Mouse (Mus musculus) testis, adult 2 months (tissue): ENCODE measurements around the gene Galnt3. TPM values are rescaled to one million over a fixed set of nuclear protein-coding genes. Genes with fewer than 3 reads are reported as not detected.
A peak's percentile ranks its signal among the peaks of the same experiment; 100 is the strongest.

ENCODE experiments used
- H3K27ac ChIP-seq: fragments of 200-500 bp; 2 replicates; pipeline ENCODE4 v1.5.1; 2012; ENCODE audit warnings: low read depth, low read length; ENCODE audit not compliant: control insufficient read depth, insufficient read depth
- H3K27me3 ChIP-seq: fragments of 200-500 bp; 2 replicates; pipeline ENCODE4 v1.6.1; 2012; ENCODE audit warnings: mild to moderate bottlenecking, low read length, moderate library complexity; ENCODE audit not compliant: control insufficient read depth, insufficient read depth
- H3K36me3 ChIP-seq: fragments of 200-500 bp; 2 replicates; pipeline ENCODE4 v1.6.1; 2012; ENCODE audit warnings: mild to moderate bottlenecking, low read length; ENCODE audit not compliant: control insufficient read depth, insufficient read depth
- H3K4me1 ChIP-seq: fragments of 200-500 bp; 2 replicates; pipeline ENCODE4 v1.6.1; 2012; ENCODE audit warnings: low read length; ENCODE audit not compliant: control insufficient read depth, insufficient read depth
- H3K4me3 ChIP-seq: fragments of 200-500 bp; 2 replicates; pipeline ENCODE4 v1.5.1; 2012; ENCODE audit warnings: low read depth, mild to moderate bottlenecking, low read length, moderate library complexity, mixed read lengths; ENCODE audit not compliant: control insufficient read depth
- CTCF ChIP-seq: fragments of 200-500 bp; IDR thresholded peaks from 2 replicates; pipeline ENCODE4 v1.5.1; 2012; ENCODE audit warnings: low read depth, mild to moderate bottlenecking, inconsistent platforms, low read length, moderate library complexity; ENCODE audit not compliant: control insufficient read depth, insufficient read depth, insufficient replicate concordance
- POLR2A ChIP-seq: fragments of 200-500 bp; IDR thresholded peaks from 2 replicates; pipeline ENCODE4 v1.6.1; 2012; ENCODE audit warnings: low read depth, mild to moderate bottlenecking, inconsistent platforms, low read length, moderate library complexity; ENCODE audit not compliant: control insufficient read depth
- polyA plus RNA-seq: library from polyadenylated mRNA; depleted of rRNA; stranded (reverse); fragments of >200 nt; gene quantifications from 2 replicates; pipeline ENCODE4 v1.2.3, GENCODE M21; 2012; rRNA removed

The Galnt3 gene
- polyA plus RNA-seq: 76.2 and 83.9 TPM in 2 replicates

GRCm38 (mm10) chr2:66124591-66125271, at the start of gene Galnt3:
TSS of gene Galnt3 (minus strand) at chr2:66124994.
- Histone ChIP-seq H3K36me3 (no peaks in the 10 kb centered on the region), H3K4me3 (peak within 1 kb of the TSS; percentile 92), H3K27ac (no peak within 1 kb of the TSS; the same call in 1 of the 2 replicates), H3K4me1 (peaks cover 12% of the 10 kb centered on the region), H3K27me3 (no peaks in the 10 kb centered on the region)
- TF ChIP-seq CTCF (no peak), POLR2A (no peak; the same call in 1 of the 2 replicates)

GRCm38 (mm10) chr2:66173134-66173533, 48.3 kb upstream of the Galnt3 start:
- H3K4me3 ChIP-seq: no peak overlapping the region
- no peaks in the 10 kb centered on the region for H3K36me3 ChIP-seq
- TF ChIP-seq POLR2A (no peak), CTCF (no peak)
- H3K27ac ChIP-seq: no peak overlapping the region
- peaks cover 2% of the 10 kb centered on the region; the same call in 1 of the 2 replicates for H3K4me1 ChIP-seq
- no peaks in the 10 kb centered on the region for H3K27me3 ChIP-seq

DNA sequence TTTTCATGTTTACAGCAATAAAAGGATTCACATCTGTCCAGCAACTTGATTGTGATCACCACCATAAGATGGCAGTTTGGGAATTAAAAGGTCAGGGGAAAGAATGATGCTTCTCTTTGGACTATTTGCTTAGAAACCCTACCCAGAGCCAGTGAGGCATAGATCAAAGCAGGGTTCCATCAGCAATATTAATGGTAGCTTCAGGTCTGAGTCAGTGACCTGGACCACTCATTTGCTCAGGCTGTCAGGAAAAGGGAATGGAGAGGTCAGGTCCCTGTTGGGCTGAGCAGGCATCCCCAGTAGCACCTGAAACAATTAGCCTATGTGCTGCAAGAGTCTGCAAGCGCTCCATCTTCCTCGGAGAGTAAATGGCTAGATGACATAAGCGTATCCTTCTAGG, 46.8 kb upstream of the Galnt3 start:
- peaks cover 2% of the 10 kb centered on the region; the same call in 1 of the 2 replicates for H3K4me1 ChIP-seq
- no peak overlapping the region for H3K4me3 ChIP-seq
- TF ChIP-seq CTCF (no peak), POLR2A (no peak)
- no peaks in the 10 kb centered on the region for H3K27me3 ChIP-seq
- no peak overlapping the region for H3K27ac ChIP-seq
- no peaks in the 10 kb centered on the region for H3K36me3 ChIP-seq

DNA sequence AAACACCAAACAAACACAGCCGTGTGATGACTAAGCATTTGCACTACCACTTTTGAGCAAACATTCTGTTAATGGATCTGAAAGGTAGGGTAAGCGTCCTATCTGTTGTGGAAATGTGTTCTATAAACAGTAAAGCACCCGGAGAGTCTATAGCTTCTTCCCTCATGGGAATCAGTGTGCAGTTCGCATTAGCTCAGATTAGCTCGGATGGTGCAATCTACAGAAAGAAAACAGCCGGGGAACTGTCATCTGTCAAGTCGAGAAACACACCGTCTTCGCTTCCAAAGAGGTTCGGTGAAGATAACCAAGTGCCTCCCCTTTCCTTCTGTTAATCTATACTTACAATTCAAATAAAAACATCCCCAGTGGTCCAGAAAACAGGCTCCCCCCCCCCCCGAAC, 45.9 kb upstream of the Galnt3 start:
- H3K4me1 ChIP-seq: peaks cover 2% of the 10 kb centered on the region; the same call in 1 of the 2 replicates

DNA sequence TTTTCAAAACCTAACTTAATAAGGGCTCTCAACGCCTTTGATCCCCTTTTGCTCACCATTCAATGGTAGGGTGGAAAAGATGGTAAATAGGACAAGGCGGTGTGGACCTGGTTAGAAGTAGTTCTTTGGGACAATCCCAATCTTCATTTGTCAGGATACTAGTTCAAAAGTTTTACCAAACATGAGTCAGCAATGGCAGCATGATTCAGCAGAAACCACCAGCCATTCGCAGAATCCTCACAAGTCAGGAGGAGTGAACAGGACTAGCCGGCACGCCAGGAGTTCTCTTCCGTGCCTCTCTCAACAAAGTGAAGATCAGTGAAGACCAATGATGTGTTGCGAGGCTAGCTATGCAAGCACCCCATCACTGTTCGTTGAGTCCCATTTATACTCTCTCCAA, 40.2 kb upstream of the Galnt3 start:
- Histone ChIP-seq H3K27ac (no peak overlapping the region), H3K27me3 (no peaks in the 10 kb centered on the region), H3K4me3 (no peak overlapping the region), H3K4me1 (no peaks in the 10 kb centered on the region), H3K36me3 (no peaks in the 10 kb centered on the region)
- TF ChIP-seq POLR2A (no peak), CTCF (no peak)

More for the DNA sequence above, 45.9 kb upstream of the Galnt3 start:
- Histone ChIP-seq H3K36me3 (no peaks in the 10 kb centered on the region), H3K27ac (no peak overlapping the region), H3K4me3 (no peak overlapping the region), H3K27me3 (no peaks in the 10 kb centered on the region)
- TF ChIP-seq CTCF: no peak
- no peak for TF ChIP-seq POLR2A

- H3K36me3 ChIP-seq: no peaks in the 10 kb centered on the region
- H3K4me1 ChIP-seq: no peaks in the 10 kb centered on the region
- no peak overlapping the region for H3K27ac ChIP-seq
- no peak overlapping the region for H3K4me3 ChIP-seq
- no peaks in the 10 kb centered on the region for H3K27me3 ChIP-seq
- TF ChIP-seq CTCF (no peak), POLR2A (no peak)
Observed at GRCm38 (mm10) chr2:66158140-66158915, 33.5 kb upstream of the Galnt3 start.

DNA sequence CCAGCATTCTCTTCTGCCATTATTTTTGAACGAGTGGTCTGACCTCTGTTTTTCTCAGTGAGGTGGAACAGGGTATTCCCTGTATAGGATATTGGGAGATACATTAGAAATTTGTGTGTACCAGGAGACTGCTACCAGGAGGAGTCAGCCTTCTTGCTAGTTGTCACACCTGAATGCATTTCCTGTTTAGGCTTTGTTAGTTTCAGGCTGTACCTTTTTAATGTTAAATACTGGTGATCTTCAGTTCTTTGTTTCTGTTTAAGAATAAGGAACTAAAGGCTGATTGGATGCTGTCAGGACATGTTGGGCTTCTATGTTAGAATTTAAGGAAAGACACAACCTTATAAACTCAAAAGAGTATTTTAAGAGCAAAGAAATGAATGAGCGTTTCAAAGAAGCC, 26.6 kb upstream of the Galnt3 start:
- no peak for TF ChIP-seq POLR2A
- no peak for TF ChIP-seq CTCF
- Histone ChIP-seq H3K36me3 (no peaks in the 10 kb centered on the region), H3K4me1 (no peaks in the 10 kb centered on the region), H3K4me3 (no peak overlapping the region), H3K27ac (no peak overlapping the region), H3K27me3 (no peaks in the 10 kb centered on the region)
